Comparison of ENCODE assay signal across 19 mouse cellular contexts in genomic region chr11:100964901-100965542, GRCm38 (mm10). TPM values are rescaled to one million over a fixed set of nuclear protein-coding genes. Genes with fewer than 3 reads are reported as not detected.
DNase-seq lines count a peak whose midpoint lies in the region; ATAC-seq and TF ChIP-seq lines count a peak whose summit lies in the region.
"Had no signal": no experiment of that assay in that cellular context is flagged by ENCODE, and none has a peak within 500 bp of the region (broad histone marks: within the 10 kb centered on the region; RNA-seq: fewer than 3 reads in every experiment).

No protein-coding gene starts in this region.

- TF ChIP-seq POLR2A in limb, embryonic 14.5 days (IDR thresholded peaks at IDR 0.05; ENCODE audit: borderline replicate concordance, extremely low read depth, insufficient read depth, insufficient read length), result no peak
- no peak for TF ChIP-seq POLR2A in thymus, adult 2 months (IDR thresholded peaks at IDR 0.05; ENCODE audit: control insufficient read depth, extremely low read depth, insufficient read depth, low read length, poor library complexity)

- 0 out of 2 replicates have a peak overlapping the region, but pooled peaks have one; percentile 20 for H3K27ac ChIP-seq in limb, embryonic 14.5 days (replicated peaks; ENCODE audit: low read depth, low read length)
- no peak overlapping the region for H3K27ac ChIP-seq in limb, embryonic 10.5 days
- H3K27ac ChIP-seq in brown adipose tissue, adult 24 weeks (replicated peaks; ENCODE audit: low read depth, low read length), result peak overlapping the region; percentile 96
- peak overlapping the region; percentile 86; the same call in 1 of the 2 replicates for H3K27ac ChIP-seq in limb, embryonic 15.5 days
- no peak overlapping the region for H3K27ac ChIP-seq in thymus, adult 2 months (ENCODE audit: control insufficient read depth, insufficient read depth, low read length)
- H3K27ac ChIP-seq in forebrain, postnatal 0 days (ENCODE audit: low read depth, low read length), result no peak overlapping the region
- H3K27ac ChIP-seq: limb, embryonic 13.5 days; neural tube, embryonic 13.5 days had no signal

- H3K9ac ChIP-seq in limb, embryonic 14.5 days (ENCODE audit: low read depth, low read length, severe bottlenecking), result no peak overlapping the region
- H3K9ac ChIP-seq in limb, embryonic 15.5 days, result no peak overlapping the region
- H3K9ac ChIP-seq in forebrain, postnatal 0 days, result no peak overlapping the region
- H3K9ac ChIP-seq: limb, embryonic 13.5 days; neural tube, embryonic 13.5 days had no signal

- no peak overlapping the region for H3K4me3 ChIP-seq in limb, embryonic 14.5 days (replicated peaks; ENCODE audit: low read length)
- H3K4me3 ChIP-seq in limb, embryonic 10.5 days, result no peak overlapping the region
- peak overlapping the region; percentile 83 for H3K4me3 ChIP-seq in brown adipose tissue, adult 24 weeks (ENCODE audit: insufficient read depth, low read depth, low read length)
- H3K4me3 ChIP-seq in limb, embryonic 15.5 days, result no peak overlapping the region
- H3K4me3 ChIP-seq in thymus, adult 2 months (ENCODE audit: control insufficient read depth, insufficient read depth, low read length), result no peak overlapping the region
- no peak overlapping the region for H3K4me3 ChIP-seq in forebrain, postnatal 0 days (ENCODE audit: low read depth, low read length)
- H3K4me3 ChIP-seq: erythroblast, embryonic 14.5 days; limb, embryonic 13.5 days; neural tube, embryonic 13.5 days had no signal

- H3K27me3 ChIP-seq in limb, embryonic 14.5 days (ENCODE audit: control insufficient read depth, insufficient read depth, low read length), result no peaks in the 10 kb centered on the region; the same call in 1 of the 2 replicates
- peaks cover 89% of the 10 kb centered on the region for H3K27me3 ChIP-seq in limb, embryonic 10.5 days (ENCODE audit: low read depth, poor library complexity, severe bottlenecking)
- no peaks in the 10 kb centered on the region; the same call in 1 of the 2 replicates for H3K27me3 ChIP-seq in limb, embryonic 15.5 days
- peaks cover 8% of the 10 kb centered on the region; the same call in 1 of the 2 replicates for H3K27me3 ChIP-seq in thymus, adult 2 months (ENCODE audit: control insufficient read depth, insufficient read depth, low read length)
- peaks cover 35% of the 10 kb centered on the region for H3K27me3 ChIP-seq in forebrain, postnatal 0 days (ENCODE audit: insufficient read depth, low read length)

- H3K4me1 ChIP-seq in limb, embryonic 14.5 days (ENCODE audit: control insufficient read depth, insufficient read depth, low read length), result peaks cover 32% of the 10 kb centered on the region
- H3K4me1 ChIP-seq in limb, embryonic 10.5 days, result peaks cover 21% of the 10 kb centered on the region
- peaks cover 14% of the 10 kb centered on the region for H3K4me1 ChIP-seq in brown adipose tissue, adult 24 weeks (ENCODE audit: control insufficient read depth, insufficient read depth, insufficient read length, low read length)
- peaks cover 80% of the 10 kb centered on the region for H3K4me1 ChIP-seq in limb, embryonic 15.5 days
- H3K4me1 ChIP-seq in thymus, adult 2 months (replicated peaks; ENCODE audit: control insufficient read depth, insufficient read depth, low read length), result peaks cover 8% of the 10 kb centered on the region
- H3K4me1 ChIP-seq in forebrain, postnatal 0 days (ENCODE audit: insufficient read depth), result peaks cover 2% of the 10 kb centered on the region; the same call in 1 of the 2 replicates

- no peak for TF ChIP-seq CTCF in thymus, adult 2 months (IDR thresholded peaks at IDR 0.05; ENCODE audit: borderline replicate concordance, control insufficient read depth, extremely low read depth, insufficient read depth, low read length, poor library complexity)
- TF ChIP-seq CTCF in forebrain, postnatal 0 days (IDR thresholded peaks at IDR 0.05; ENCODE audit: low read depth), result no peak

- H3K9me3 ChIP-seq in limb, embryonic 14.5 days (ENCODE audit: control insufficient read depth, low read length), result no peaks in the 10 kb centered on the region
- no peaks in the 10 kb centered on the region for H3K9me3 ChIP-seq in limb, embryonic 10.5 days (replicated peaks)
- H3K9me3 ChIP-seq in limb, embryonic 15.5 days, result no peaks in the 10 kb centered on the region
- no peaks in the 10 kb centered on the region for H3K9me3 ChIP-seq in forebrain, postnatal 0 days (ENCODE audit: low read length)
- H3K9me3 ChIP-seq: limb, embryonic 13.5 days; neural tube, embryonic 13.5 days had no signal

- peaks cover 3% of the 10 kb centered on the region for H3K36me3 ChIP-seq in limb, embryonic 14.5 days (ENCODE audit: control insufficient read depth, insufficient read depth, low read length)
- no peaks in the 10 kb centered on the region for H3K36me3 ChIP-seq in limb, embryonic 10.5 days
- 0 out of 2 replicates have a peak, but pooled peaks cover 9% of the 10 kb centered on the region for H3K36me3 ChIP-seq in limb, embryonic 15.5 days
- H3K36me3 ChIP-seq in thymus, adult 2 months (ENCODE audit: control insufficient read depth, insufficient read depth, low read length), result no peaks in the 10 kb centered on the region
- no peaks in the 10 kb centered on the region for H3K36me3 ChIP-seq in forebrain, postnatal 0 days (ENCODE audit: insufficient read depth)
- H3K36me3 ChIP-seq: neural tube, embryonic 13.5 days had no signal

- 71% methylated on average over 6 of the region's 6 CpGs for WGBS in limb, embryonic 14.5 days
- WGBS in limb, embryonic 10.5 days, result 79% methylated on average over 6 of the region's 6 CpGs
- 65% methylated on average over 6 of the region's 6 CpGs for WGBS in limb, embryonic 15.5 days
- 93% methylated on average over 6 of the region's 6 CpGs for WGBS in thymus, adult 2 months
- 75% methylated on average over 6 of the region's 6 CpGs for WGBS in forebrain, postnatal 0 days

- H3K4me2 ChIP-seq in limb, embryonic 14.5 days (replicated peaks; ENCODE audit: low read depth, low read length, severe bottlenecking), result no peak overlapping the region
- H3K4me2 ChIP-seq in limb, embryonic 15.5 days, result no peak overlapping the region
- H3K4me2 ChIP-seq in forebrain, postnatal 0 days (ENCODE audit: low read depth), result no peak overlapping the region
- H3K4me2 ChIP-seq: limb, embryonic 13.5 days; neural tube, embryonic 13.5 days had no signal

- ATAC-seq in limb, embryonic 14.5 days (ENCODE audit: low FRiP score, low read depth), result no peak
- no peak for ATAC-seq in limb, embryonic 15.5 days (ENCODE audit: insufficient number of reproducible peaks, low FRiP score, low TSS enrichment, low read depth)
- ATAC-seq in forebrain, postnatal 0 days, result no peak
- ATAC-seq: forebrain, embryonic 16.5 days; hindbrain, embryonic 16.5 days had no signal

- peak; percentile 92 for DNase-seq in heart, adult 11 months
- no peak for DNase-seq in heart, adult 9 months (ENCODE audit: low spot score in 2 of 2)
- no peak for DNase-seq in limb, embryonic 14.5 days (ENCODE audit: low spot score)
- no peak for DNase-seq in limb, embryonic 10.5 days (ENCODE audit: low spot score)
- no peak for DNase-seq in thymus, adult 2 months
- DNase-seq in forebrain, postnatal 0 days, result no peak
- DNase-seq: cerebellum, adult 11 months; cerebellum, postnatal 14 days; kidney, adult 2 months; kidney, postnatal 14 days; right cerebral cortex, postnatal 4 days; thymus, adult 18-20 months had no signal

RNA-seq across cellular contexts. Expression of gene Cavin1, which starts 5.7 kb away (rescaled TPM):
- 81.3 and 96.8 TPM in 2 replicates for polyA plus RNA-seq in limb, embryonic 14.5 days (2012; rRNA removed)
- polyA plus RNA-seq in limb, embryonic 14.5 days (2014; fragmentation: Nextera tagmentation; extraction: Ambion mirVana), result 128 and 135 TPM in 2 replicates
- polyA plus RNA-seq in limb, embryonic 10.5 days (2016; fragmentation: Nextera tagmentation; extraction: Ambion mirVana), result 21.9 and 24.6 TPM in 2 replicates
- 242 and 279 TPM in 2 replicates for polyA plus RNA-seq in brown adipose tissue, adult 24 weeks (2012; ENCODE audit: insufficient read depth, insufficient read length, missing spikeins)
- polyA plus RNA-seq in limb, embryonic 15.5 days (2015; fragmentation: Nextera tagmentation; extraction: Ambion mirVana), result 368 and 413 TPM in 2 replicates
- 18.9 and 22.4 TPM in 2 replicates for polyA plus RNA-seq in thymus, adult 2 months (2012; rRNA removed)
- total RNA-seq in forebrain, postnatal 0 days (2014; rRNA removed), result 14.8 and 22.7 TPM in 2 replicates
- polyA plus RNA-seq in forebrain, postnatal 0 days (2015; fragmentation: Nextera tagmentation; extraction: Ambion mirVana), result 36.7 and 38.3 TPM in 2 replicates

RNA-seq across cellular contexts. Expression of gene Stat3, which starts 25.7 kb away (rescaled TPM):
- polyA plus RNA-seq in limb, embryonic 14.5 days (2012; rRNA removed), result 56.1 and 66.2 TPM in 2 replicates
- polyA plus RNA-seq in limb, embryonic 14.5 days (2014; fragmentation: Nextera tagmentation; extraction: Ambion mirVana), result 63.0 and 65.9 TPM in 2 replicates
- polyA plus RNA-seq in limb, embryonic 10.5 days (2016; fragmentation: Nextera tagmentation; extraction: Ambion mirVana), result 20.7 and 30.2 TPM in 2 replicates
- 18.8 and 20.9 TPM in 2 replicates for polyA plus RNA-seq in brown adipose tissue, adult 24 weeks (2012; ENCODE audit: insufficient read depth, insufficient read length, missing spikeins)
- polyA plus RNA-seq in limb, embryonic 15.5 days (2015; fragmentation: Nextera tagmentation; extraction: Ambion mirVana), result 72.9 and 85.2 TPM in 2 replicates
- polyA plus RNA-seq in thymus, adult 2 months (2012; rRNA removed), result 140 and 147 TPM in 2 replicates
- 29.4 and 42.5 TPM in 2 replicates for total RNA-seq in forebrain, postnatal 0 days (2014; rRNA removed)
- polyA plus RNA-seq in forebrain, postnatal 0 days (2015; fragmentation: Nextera tagmentation; extraction: Ambion mirVana), result 20.5 and 31.2 TPM in 2 replicates

RNA-seq across cellular contexts. Expression of gene Atp6v0a1, which starts 44.2 kb away (rescaled TPM):
- 60.9 and 72.8 TPM in 2 replicates for polyA plus RNA-seq in limb, embryonic 14.5 days (2012; rRNA removed)
- polyA plus RNA-seq in limb, embryonic 14.5 days (2014; fragmentation: Nextera tagmentation; extraction: Ambion mirVana), result 31.8 and 32.7 TPM in 2 replicates
- polyA plus RNA-seq in limb, embryonic 10.5 days (2016; fragmentation: Nextera tagmentation; extraction: Ambion mirVana), result 28.1 and 30.2 TPM in 2 replicates
- 26.1 and 26.7 TPM in 2 replicates for polyA plus RNA-seq in brown adipose tissue, adult 24 weeks (2012; ENCODE audit: insufficient read depth, insufficient read length, missing spikeins)
- 39.5 and 43.6 TPM in 2 replicates for polyA plus RNA-seq in limb, embryonic 15.5 days (2015; fragmentation: Nextera tagmentation; extraction: Ambion mirVana)
- 35.9 and 39.7 TPM in 2 replicates for polyA plus RNA-seq in thymus, adult 2 months (2012; rRNA removed)
- total RNA-seq in forebrain, postnatal 0 days (2014; rRNA removed), result 132 and 179 TPM in 2 replicates
- 121 and 162 TPM in 2 replicates for polyA plus RNA-seq in forebrain, postnatal 0 days (2015; fragmentation: Nextera tagmentation; extraction: Ambion mirVana)

Comparison
In these comparisons a context has a peak if more than half of its experiments do, and no peak if none do; other contexts are left out.
1. H3K27ac ChIP-seq: peak in limb, embryonic 14.5 days (single experiment), brown adipose tissue, adult 24 weeks (single experiment) and limb, embryonic 15.5 days (single experiment); none in limb, embryonic 10.5 days (single experiment), thymus, adult 2 months (single experiment) and forebrain, postnatal 0 days (single experiment).